Mouse (Mus musculus) heart, postnatal 0 days (tissue): ENCODE measurements around the gene Prl2c3.

Experiments
- CTCF ChIP-seq: IDR thresholded peaks from 2 replicates; pipeline ENCODE4 v1.5.1; 2016; ENCODE audit warnings: antibody characterized with exemption, control low read depth, low read depth
- EP300 ChIP-seq: IDR thresholded peaks from 2 replicates; pipeline ENCODE4 v1.6.1; 2016; ENCODE audit warnings: antibody characterized with exemption, low read depth

GRCm38 (mm10) chr13:12831769-12832168 is 31.9 kb upstream of the Prl2c3 start:
- TF ChIP-seq CTCF, result no peak
- no peak for TF ChIP-seq EP300
